Mouse (Mus musculus): ENCODE results near the gene Gldn. TPM values are rescaled to one million over a fixed set of nuclear protein-coding genes. Genes with fewer than 3 reads are reported as not detected.

The Gldn gene
- 0.04 TPM in 1 of 2 replicates, not detected in the other for polyA plus RNA-seq (2016; fragmentation: Nextera tagmentation; extraction: Ambion mirVana)

DNA sequence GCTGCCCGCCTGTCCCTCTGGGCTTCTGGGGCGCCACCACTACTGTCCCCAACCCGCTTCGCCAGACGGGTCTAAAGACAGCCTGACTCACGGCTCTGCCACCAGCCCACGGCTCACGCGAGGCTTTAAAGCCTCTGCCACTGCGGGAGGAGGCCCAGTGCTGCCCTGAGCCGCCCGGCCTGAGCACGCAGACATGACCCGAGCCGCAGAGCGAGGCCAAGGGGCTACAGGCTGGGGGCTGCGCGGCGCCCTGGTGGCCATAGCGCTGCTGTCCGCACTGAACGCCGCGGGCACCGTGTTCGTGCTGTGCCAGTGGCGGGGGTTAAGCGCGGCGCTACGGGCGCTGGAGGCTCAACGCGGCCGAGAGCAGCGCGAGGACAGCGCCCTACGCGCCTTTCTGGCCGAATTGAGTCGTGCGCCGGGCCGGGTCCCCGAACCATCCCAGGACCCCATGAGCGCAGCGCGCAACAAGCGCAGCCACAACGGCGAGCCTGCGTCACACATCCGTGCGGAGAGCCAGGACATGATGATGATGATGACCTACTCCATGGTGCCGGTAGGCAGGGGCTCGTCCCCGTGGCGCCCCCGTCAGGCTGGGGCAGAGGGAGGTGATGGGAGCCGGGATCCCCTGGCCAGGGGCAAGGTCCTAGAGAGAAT, at the start of gene Gldn:
Gene Gldn (plus strand): TSS at position 156 of the 657 bp plus-strand sequence.
- Histone ChIP-seq H3K4me3 (peak within 1 kb of the TSS; percentile 27), H3K4me2 (peak within 1 kb of the TSS; percentile 57), H3K27ac (no peak within 1 kb of the TSS), H3K27me3 (replicated peaks) (peaks cover 32% of the 10 kb centered on the region), H3K9me3 (replicated peaks) (no peaks in the 10 kb centered on the region), H3K36me3 (no peaks in the 10 kb centered on the region), H3K9ac (no peak within 1 kb of the TSS), H3K4me1 (no peaks in the 10 kb centered on the region)
- 7% methylated on average over 61 of the region's 61 CpGs for WGBS (ENCODE audit: insufficient replicate concordance)
- ATAC-seq, result no peak

GRCm38 (mm10) chr9:54244869-54245665, 41.2 kb upstream of the Gldn start:
- H3K4me3 ChIP-seq, result no peak overlapping the region
- H3K27ac ChIP-seq, result no peak overlapping the region
- no peaks in the 10 kb centered on the region for H3K36me3 ChIP-seq
- H3K4me1 ChIP-seq, result no peaks in the 10 kb centered on the region
- ATAC-seq, result no peak
- no peaks in the 10 kb centered on the region for H3K27me3 ChIP-seq (replicated peaks)
- no peak overlapping the region for H3K9ac ChIP-seq
- 53% methylated on average over 3 of the region's 3 CpGs for WGBS (ENCODE audit: insufficient replicate concordance)
- H3K9me3 ChIP-seq (replicated peaks), result no peaks in the 10 kb centered on the region
- no peak overlapping the region for H3K4me2 ChIP-seq

DNA sequence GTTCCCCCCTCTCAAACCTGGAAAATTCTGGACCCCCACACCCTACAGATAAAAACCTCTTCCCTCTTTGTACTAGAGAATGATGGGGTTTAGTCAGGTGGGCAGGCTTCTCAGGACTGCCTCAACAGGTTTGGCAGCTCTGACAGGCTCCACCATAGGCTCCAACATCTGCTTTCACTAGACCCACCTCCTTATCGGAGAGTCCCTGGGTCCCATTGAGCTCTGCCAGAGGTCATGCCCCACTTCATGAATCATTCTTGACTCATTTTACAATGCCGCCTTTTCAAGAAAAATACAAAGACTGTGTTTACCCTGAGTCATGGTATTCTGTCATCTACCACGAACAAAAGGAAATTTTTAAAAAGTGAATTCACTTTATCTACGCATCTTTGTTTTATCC, 21.5 kb upstream of the Gldn start:
- WGBS (ENCODE audit: insufficient replicate concordance), result 71% methylated on average over 4 of the region's 4 CpGs
- H3K9ac ChIP-seq, result no peak overlapping the region
- ATAC-seq, result no peak

DNA sequence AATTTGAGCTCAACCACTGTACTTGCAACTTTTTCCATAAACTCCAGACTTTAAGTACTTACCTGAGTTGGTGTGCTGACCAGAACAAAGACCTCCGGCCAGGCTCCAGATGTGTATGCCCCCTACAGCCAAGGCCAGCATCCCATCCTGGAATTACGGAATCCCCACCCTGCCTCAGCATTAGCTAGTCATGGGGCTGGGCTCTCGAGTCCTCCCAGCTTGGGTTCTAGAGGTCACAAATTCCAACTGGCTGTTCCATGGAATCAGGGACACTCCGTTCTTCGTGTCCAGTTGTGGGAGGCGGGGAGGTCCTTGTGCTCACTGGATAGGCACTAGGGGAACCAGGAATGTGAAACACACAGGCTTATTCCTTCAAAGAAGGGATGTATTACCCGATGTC, 18.3 kb upstream of the Gldn start, which contains the start of gene Cyp19a1:
Gene Cyp19a1 (minus strand): TSS at position 101 of the 400 bp plus-strand sequence.
- ATAC-seq, result no peak
- H3K4me2 ChIP-seq, result no peak within 1 kb of the TSS
- no peaks in the 10 kb centered on the region for H3K9me3 ChIP-seq (replicated peaks)
- H3K36me3 ChIP-seq, result no peaks in the 10 kb centered on the region
- no peak within 1 kb of the TSS for H3K4me3 ChIP-seq
- 59% methylated on average over 7 of the region's 7 CpGs for WGBS (ENCODE audit: insufficient replicate concordance)
- H3K4me1 ChIP-seq, result no peaks in the 10 kb centered on the region
- no peak within 1 kb of the TSS for H3K27ac ChIP-seq
- H3K9ac ChIP-seq, result no peak within 1 kb of the TSS
- no peaks in the 10 kb centered on the region for H3K27me3 ChIP-seq (replicated peaks)

More for the DNA sequence above, 21.5 kb upstream of the Gldn start:
- Histone ChIP-seq H3K9me3 (replicated peaks) (no peaks in the 10 kb centered on the region), H3K27me3 (replicated peaks) (no peaks in the 10 kb centered on the region), H3K36me3 (no peaks in the 10 kb centered on the region), H3K27ac (no peak overlapping the region), H3K4me1 (no peaks in the 10 kb centered on the region), H3K4me3 (no peak overlapping the region), H3K4me2 (no peak overlapping the region)

GRCm38 (mm10) chr9:54269987-54270386, 16.3 kb upstream of the Gldn start:
- H3K36me3 ChIP-seq, result no peaks in the 10 kb centered on the region
- H3K9ac ChIP-seq, result no peak overlapping the region
- H3K9me3 ChIP-seq (replicated peaks), result no peaks in the 10 kb centered on the region
- no peak overlapping the region for H3K27ac ChIP-seq
- ATAC-seq, result no peak
- H3K4me2 ChIP-seq, result no peak overlapping the region
- H3K27me3 ChIP-seq (replicated peaks), result no peaks in the 10 kb centered on the region
- H3K4me1 ChIP-seq, result no peaks in the 10 kb centered on the region
- 61% methylated on average over 6 of the region's 6 CpGs for WGBS (ENCODE audit: insufficient replicate concordance)
- H3K4me3 ChIP-seq, result no peak overlapping the region

GRCm38 (mm10) chr9:54270889-54271288, 15.4 kb upstream of the Gldn start:
- 21% methylated on average over 5 of the region's 5 CpGs for whole genome bisulfite sequencing (ENCODE audit: insufficient replicate concordance)
- Histone ChIP-seq H3K36me3 (no peaks in the 10 kb centered on the region), H3K27ac (no peak overlapping the region), H3K27me3 (replicated peaks) (no peaks in the 10 kb centered on the region), H3K9ac (no peak overlapping the region), H3K4me3 (no peak overlapping the region), H3K4me2 (no peak overlapping the region), H3K4me1 (no peaks in the 10 kb centered on the region), H3K9me3 (replicated peaks) (no peaks in the 10 kb centered on the region)
- ATAC-seq, result no peak

DNA sequence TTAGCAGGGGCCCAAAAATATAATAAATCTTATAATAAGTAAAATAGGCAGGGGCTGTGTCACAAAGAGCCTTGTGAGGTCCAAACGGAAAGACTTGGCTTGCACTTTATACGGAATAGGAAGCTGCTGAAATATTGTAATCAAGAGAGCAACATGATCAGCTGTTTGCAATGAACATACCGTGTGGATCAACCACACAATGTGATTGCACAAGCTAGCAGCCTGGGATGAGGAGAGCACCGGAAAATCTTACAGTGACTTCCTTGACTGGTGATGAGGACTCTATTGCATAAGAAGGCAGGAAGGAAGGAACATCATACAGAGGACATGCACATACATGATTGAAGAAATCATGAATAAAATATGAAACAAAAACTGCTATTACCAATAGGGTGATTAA, 11.0 kb upstream of the Gldn start:
- WGBS (ENCODE audit: insufficient replicate concordance), result 71% methylated on average over 4 of the region's 4 CpGs
- no peak overlapping the region for H3K4me3 ChIP-seq

DNA sequence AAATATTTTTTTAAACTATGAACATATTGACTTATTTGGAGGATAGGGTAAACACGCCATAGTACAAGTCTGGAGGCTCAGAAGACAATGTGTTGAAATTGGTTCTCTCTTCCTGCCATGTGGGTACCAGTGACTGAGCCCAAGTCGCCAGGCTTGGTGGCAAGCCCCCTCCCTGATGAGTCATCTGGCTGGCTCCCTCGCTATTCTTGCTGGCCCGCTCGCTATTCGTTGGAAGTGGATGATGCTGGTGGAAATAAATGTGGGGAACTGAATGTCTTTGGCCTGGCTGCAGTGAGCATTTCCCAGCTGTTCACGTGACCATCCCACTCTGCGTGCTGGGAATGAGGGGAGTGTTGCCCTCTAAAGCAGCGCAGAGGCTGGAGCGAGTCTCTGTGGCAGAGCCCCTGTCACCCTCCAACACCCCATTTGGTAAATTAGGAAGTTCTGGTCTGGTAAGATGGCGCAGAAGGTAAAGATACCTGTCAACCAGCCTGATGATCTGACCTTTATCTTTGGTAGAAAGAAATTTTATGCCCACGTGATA, 7.2 kb upstream of the Gldn start:
- Histone ChIP-seq H3K36me3 (no peaks in the 10 kb centered on the region), H3K27ac (no peak overlapping the region), H3K9ac (no peak overlapping the region), H3K4me1 (no peaks in the 10 kb centered on the region), H3K4me2 (no peak overlapping the region), H3K9me3 (replicated peaks) (no peaks in the 10 kb centered on the region), H3K4me3 (no peak overlapping the region), H3K27me3 (replicated peaks) (0 out of 2 replicates have a peak, but pooled peaks cover 3% of the 10 kb centered on the region)
- 64% methylated on average over 12 of the region's 12 CpGs for WGBS (ENCODE audit: insufficient replicate concordance)
- ATAC-seq, result no peak

More for the DNA sequence above, 11.0 kb upstream of the Gldn start:
- Histone ChIP-seq H3K27me3 (replicated peaks) (no peaks in the 10 kb centered on the region), H3K36me3 (no peaks in the 10 kb centered on the region), H3K27ac (no peak overlapping the region), H3K4me2 (no peak overlapping the region), H3K9me3 (replicated peaks) (no peaks in the 10 kb centered on the region), H3K4me1 (no peaks in the 10 kb centered on the region), H3K9ac (no peak overlapping the region)
- no peak for ATAC-seq

- no peak overlapping the region for H3K27ac ChIP-seq
- 43% methylated on average over 5 of the region's 5 CpGs for WGBS (ENCODE audit: insufficient replicate concordance)
- peaks cover 32% of the 10 kb centered on the region for H3K27me3 ChIP-seq (replicated peaks)
- no peak overlapping the region for H3K4me2 ChIP-seq
- H3K9me3 ChIP-seq (replicated peaks), result no peaks in the 10 kb centered on the region
- no peak for ATAC-seq
- H3K36me3 ChIP-seq, result no peaks in the 10 kb centered on the region
- no peak overlapping the region for H3K4me3 ChIP-seq
- H3K4me1 ChIP-seq, result no peaks in the 10 kb centered on the region
- H3K9ac ChIP-seq, result no peak overlapping the region
These were observed 1.5 kb downstream of the Gldn start for GRCm38 (mm10) chr9:54287804-54288203.

DNA sequence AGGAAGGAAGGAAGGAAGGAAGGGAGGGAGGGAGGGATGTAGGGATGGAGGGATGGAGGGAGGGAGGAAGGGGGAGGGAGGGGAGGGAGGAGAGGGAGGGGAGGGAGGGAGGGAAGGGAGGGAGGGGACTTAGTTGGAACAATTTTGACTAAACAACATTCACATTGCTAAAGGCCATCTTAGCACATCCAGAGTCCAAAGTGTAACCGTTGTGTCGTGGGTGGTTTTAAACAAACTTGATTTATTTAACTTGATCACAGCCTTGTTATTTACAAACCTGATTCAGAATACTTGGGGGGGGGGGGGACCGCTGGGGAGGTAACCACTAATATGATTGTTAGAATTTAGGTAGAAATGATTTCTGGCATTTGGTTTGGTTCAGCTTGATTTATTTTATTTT, 13.1 kb downstream of the Gldn start:
- Histone ChIP-seq H3K4me1 (no peaks in the 10 kb centered on the region), H3K36me3 (no peaks in the 10 kb centered on the region), H3K4me3 (no peak overlapping the region), H3K9me3 (replicated peaks) (no peaks in the 10 kb centered on the region), H3K27me3 (replicated peaks) (no peaks in the 10 kb centered on the region), H3K9ac (no peak overlapping the region), H3K4me2 (no peak overlapping the region), H3K27ac (no peak overlapping the region)
- 58% methylated on average over 3 of the region's 3 CpGs for WGBS (ENCODE audit: insufficient replicate concordance)
- no peak for ATAC-seq

DNA sequence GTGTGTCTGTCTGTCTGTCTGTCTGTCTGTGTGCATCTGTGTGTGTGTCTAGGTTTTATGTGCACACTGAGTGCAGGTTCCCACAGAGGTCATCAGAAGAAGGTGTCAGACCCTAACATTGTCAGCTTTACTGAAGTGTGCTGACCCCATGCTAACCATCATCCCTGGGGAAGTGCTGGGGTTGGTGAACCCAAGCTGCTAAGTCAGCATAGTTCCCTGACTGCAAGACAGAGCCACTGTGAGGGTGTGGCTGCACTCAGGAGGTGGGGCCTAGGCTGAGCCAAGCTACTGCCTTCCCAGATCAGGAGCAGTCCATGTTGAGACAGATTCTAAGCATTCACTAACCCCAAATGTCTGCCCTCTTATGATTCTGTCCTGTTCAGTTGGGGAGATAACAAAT, 13.5 kb downstream of the Gldn start:
- no peaks in the 10 kb centered on the region for H3K9me3 ChIP-seq (replicated peaks)
- no peak overlapping the region for H3K4me2 ChIP-seq
- H3K9ac ChIP-seq, result no peak overlapping the region
- no peaks in the 10 kb centered on the region for H3K36me3 ChIP-seq
- H3K4me3 ChIP-seq, result no peak overlapping the region
- H3K4me1 ChIP-seq, result no peaks in the 10 kb centered on the region
- ATAC-seq, result no peak
- no peak overlapping the region for H3K27ac ChIP-seq
- no peaks in the 10 kb centered on the region for H3K27me3 ChIP-seq (replicated peaks)

DNA sequence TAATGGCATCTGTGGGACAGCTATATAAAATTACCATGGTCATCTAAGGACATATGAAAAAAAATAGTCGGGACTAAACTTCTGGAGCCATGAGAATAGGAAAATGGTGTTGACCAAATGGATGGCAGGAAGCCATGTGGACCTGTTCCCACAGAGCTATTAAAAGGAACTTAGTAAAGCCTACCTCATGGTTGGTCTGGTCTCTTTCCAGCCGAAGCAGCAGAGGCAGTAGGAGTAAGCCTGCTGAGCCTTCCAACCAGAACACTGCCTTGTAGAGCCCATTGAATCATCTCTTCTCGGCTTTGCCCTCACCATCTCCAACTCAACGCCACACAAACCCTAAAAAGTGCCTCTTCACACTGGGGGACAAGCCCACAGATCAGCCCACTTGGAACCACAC, 15.0 kb downstream of the Gldn start:
- H3K9ac ChIP-seq, result no peak overlapping the region
- no peak overlapping the region for H3K27ac ChIP-seq
- 51% methylated on average over 4 of the region's 4 CpGs for WGBS (ENCODE audit: insufficient replicate concordance)
- H3K4me1 ChIP-seq, result no peaks in the 10 kb centered on the region
- no peaks in the 10 kb centered on the region for H3K27me3 ChIP-seq (replicated peaks)
- no peak for ATAC-seq
- H3K4me2 ChIP-seq, result no peak overlapping the region
- no peak overlapping the region for H3K4me3 ChIP-seq
- no peaks in the 10 kb centered on the region for H3K36me3 ChIP-seq
- no peaks in the 10 kb centered on the region for H3K9me3 ChIP-seq (replicated peaks)
